Mouse (Mus musculus) neural tube, embryonic 12.5 days (tissue): ENCODE data around the gene Oas1f. TPM values are rescaled to one million over a fixed set of nuclear protein-coding genes. Genes with fewer than 3 reads are reported as not detected.
"Not testable (repeated sequence)": the region's sequence is repeated elsewhere in the genome, so short reads cannot be mapped to it uniquely, and the experiment has no call there.

Experiments
- ATAC-seq: fragments of 200-750 bp; cut with Nextera tagmentation; 2 replicates; pipeline ENCODE4 v1.8.0; 2017; ENCODE audit warnings: low read depth, mild to moderate bottlenecking, moderate TSS enrichment, moderate library complexity; ENCODE audit not compliant: low FRiP score
- H3K27ac ChIP-seq: fragments of 300-500 bp; sonication (generic); 2 replicates; pipeline ENCODE4 v1.5.1; 2016
- H3K27me3 ChIP-seq: fragments of 300-500 bp; sonication (generic); replicated peaks from 2 replicates; pipeline ENCODE4 v1.6.1; 2016; ENCODE audit warnings: mild to moderate bottlenecking
- H3K36me3 ChIP-seq: fragments of 300-500 bp; sonication (generic); 2 replicates; pipeline ENCODE4 v1.6.1; 2016; ENCODE audit warnings: mild to moderate bottlenecking
- H3K4me1 ChIP-seq: fragments of 300-500 bp; sonication (generic); 2 replicates; pipeline ENCODE4 v1.6.1; 2016
- H3K4me2 ChIP-seq: fragments of 300-500 bp; sonication (generic); replicated peaks from 2 replicates; pipeline ENCODE4 v1.6.1; 2016; ENCODE audit warnings: mild to moderate bottlenecking
- H3K4me3 ChIP-seq: fragments of 300-500 bp; sonication (generic); 2 replicates; pipeline ENCODE4 v1.5.1; 2016
- H3K9ac ChIP-seq: fragments of 300-500 bp; sonication (generic); 2 replicates; pipeline ENCODE4 v1.6.1; 2016; ENCODE audit warnings: mild to moderate bottlenecking
- H3K9me3 ChIP-seq: fragments of 300-500 bp; sonication (generic); 2 replicates; pipeline ENCODE4 v1.6.1; 2016; ENCODE audit warnings: mild to moderate bottlenecking
- WGBS: fragments of 180-500 bp; shearing (Covaris S2); methylation state at CpG from one replicate; pipeline ENCODE4 v1.1.7; 2016; 5-methylcytosine and 5-hydroxymethylcytosine counted together
- microRNA-seq: library from miRNA; unstranded; fragments of <30 nt; microRNA quantifications from one replicate; pipeline ENCODE4, GENCODE M21; 2017
- polyA plus RNA-seq: library from polyadenylated mRNA; unstranded; fragments of >200 nt; fragmentation: Nextera tagmentation; extraction: Ambion mirVana; gene quantifications from 2 replicates; pipeline ENCODE4 v1.2.1, GENCODE M21; 2016

The Oas1f gene
- polyA plus RNA-seq, 1 experiment from 2014 or later: not detected

GRCm38 (mm10) chr5:120898307-120898706 lies 51.1 kb downstream of the Oas1f start:
- 89% methylated on average over 6 of the region's 6 CpGs for WGBS
- no peak overlapping the region for H3K9ac ChIP-seq

GRCm38 (mm10) chr5:120898726-120899125 lies 51.6 kb downstream of the Oas1f start:
- no peaks in the 10 kb centered on the region for H3K27me3 ChIP-seq
- no peak overlapping the region for H3K4me3 ChIP-seq
- no peak overlapping the region for H3K4me2 ChIP-seq
- ATAC-seq: no peak
- H3K9me3 ChIP-seq: no peaks in the 10 kb centered on the region
- H3K27ac ChIP-seq: no peak overlapping the region
- H3K36me3 ChIP-seq: no peaks in the 10 kb centered on the region
- H3K9ac ChIP-seq: no peak overlapping the region
- no peaks in the 10 kb centered on the region for H3K4me1 ChIP-seq

More at GRCm38 (mm10) chr5:120898307-120898706, 51.1 kb downstream of the Oas1f start:
- Histone ChIP-seq H3K4me1 (no peaks in the 10 kb centered on the region), H3K4me2 (no peak overlapping the region), H3K9me3 (no peaks in the 10 kb centered on the region), H3K27me3 (no peaks in the 10 kb centered on the region), H3K36me3 (no peaks in the 10 kb centered on the region), H3K27ac (no peak overlapping the region), H3K4me3 (no peak overlapping the region)
- ATAC-seq: no peak

GRCm38 (mm10) chr5:120900666-120901065 lies 53.5 kb downstream of the Oas1f start:
- Histone ChIP-seq H3K27ac (no peak overlapping the region), H3K9me3 (no peaks in the 10 kb centered on the region), H3K4me2 (no peak overlapping the region), H3K9ac (no peak overlapping the region), H3K27me3 (no peaks in the 10 kb centered on the region), H3K36me3 (no peaks in the 10 kb centered on the region), H3K4me3 (no peak overlapping the region), H3K4me1 (no peaks in the 10 kb centered on the region)
- 68% methylated on average over 1 of the region's 1 CpGs for WGBS
- ATAC-seq: no peak

- ATAC-seq: no peak
- Histone ChIP-seq H3K4me1 (no peaks in the 10 kb centered on the region), H3K36me3 (no peaks in the 10 kb centered on the region)
Measured at GRCm38 (mm10) chr5:120902056-120902455, 54.9 kb downstream of the Oas1f start.

GRCm38 (mm10) chr5:120906791-120907733 lies 59.9 kb downstream of the Oas1f start, which contains the start of gene Oas1a:
Gene Oas1a (minus strand): TSS chr5:120907521.
- not testable (repeated sequence) for H3K9ac ChIP-seq, H3K36me3 ChIP-seq, H3K27me3 ChIP-seq, H3K9me3 ChIP-seq, H3K4me1 ChIP-seq, H3K4me3 ChIP-seq, ATAC-seq, H3K4me2 ChIP-seq, H3K27ac ChIP-seq
- WGBS: 29% methylated on average over 10 of the region's 12 CpGs

More at GRCm38 (mm10) chr5:120902056-120902455, 54.9 kb downstream of the Oas1f start:
- Histone ChIP-seq H3K27ac (no peak overlapping the region), H3K4me2 (no peak overlapping the region), H3K9ac (no peak overlapping the region), H3K4me3 (no peak overlapping the region), H3K27me3 (no peaks in the 10 kb centered on the region), H3K9me3 (no peaks in the 10 kb centered on the region)
- 93% methylated on average over 5 of the region's 5 CpGs for WGBS

Small RNA genes within 50 kb of the gene (microRNA-seq; reads per million reads assigned to microRNA genes)
- not detected for gene Gm22907

Other genes with a start within 250 kb of the Oas1f start
- 19.1 and 20.1 TPM in 2 replicates for gene Rita1, start 234.8 kb upstream of the Oas1f start, polyA plus RNA-seq
- gene Ddx54, start 234.6 kb upstream of the Oas1f start, polyA plus RNA-seq: 57.8 and 58.3 TPM in 2 replicates
- gene Cfap73, start 213.1 kb upstream of the Oas1f start, polyA plus RNA-seq: not detected in 2 replicates
- gene Rasal1, start 198.6 kb upstream of the Oas1f start, polyA plus RNA-seq: 0.15 and 0.33 TPM in 2 replicates
- gene Dtx1, start 135.4 kb upstream of the Oas1f start, polyA plus RNA-seq: 27.0 and 29.1 TPM in 2 replicates
- 0.09 and 0.19 TPM in 2 replicates for gene Oas2, start 97.5 kb upstream of the Oas1f start, polyA plus RNA-seq
- gene Oas3, start 69.7 kb upstream of the Oas1f start, polyA plus RNA-seq: 0.23 and 0.47 TPM in 2 replicates
- gene Oas1e, start 51.8 kb upstream of the Oas1f start, polyA plus RNA-seq: 0.24 TPM in 1 of 2 replicates, not detected in the other
- gene Oas1c, start 34.9 kb upstream of the Oas1f start, polyA plus RNA-seq: 0.33 and 0.58 TPM in 2 replicates
- not detected in 2 replicates for gene Oas1h, start 14.1 kb downstream of the Oas1f start, polyA plus RNA-seq
- gene Oas1g, start 40.2 kb downstream of the Oas1f start, polyA plus RNA-seq: 0.10 and 0.24 TPM in 2 replicates
- 0.47 and 0.79 TPM in 2 replicates for gene Oas1a, start 60.2 kb downstream of the Oas1f start, polyA plus RNA-seq
- gene Oas1d, start 67.2 kb downstream of the Oas1f start, polyA plus RNA-seq: not detected in 2 replicates
- 3.7 and 4.4 TPM in 2 replicates for gene Rph3a, start 162.7 kb downstream of the Oas1f start, polyA plus RNA-seq